Mouse (Mus musculus): ENCODE measurements around the gene Olfr350.

Olfr350 gene

DNA sequence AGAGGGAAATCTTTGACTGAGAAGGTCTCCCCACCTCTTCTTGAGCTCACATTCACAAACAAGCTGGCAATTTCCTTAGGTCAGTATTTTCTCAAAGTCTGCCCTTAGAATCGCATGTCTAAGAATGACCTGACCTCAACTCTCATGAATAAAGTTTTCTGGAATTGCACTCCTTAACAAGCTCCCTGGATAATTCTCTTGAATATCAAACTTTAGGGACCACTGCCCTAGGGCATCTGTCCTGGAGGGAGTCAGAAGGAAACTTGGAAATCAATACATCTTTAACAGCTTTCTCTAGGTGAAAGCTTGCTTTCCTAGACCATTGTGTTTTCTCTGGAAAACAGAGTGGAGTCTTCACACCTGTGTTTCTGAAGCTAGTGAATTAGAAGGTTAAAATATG lies at the start of gene Olfr350:
Olfr350 (plus strand) TSS at position 301 of the 400 bp plus-strand sequence.
- no peak for DNase-seq (ENCODE audit: low spot score in 2 of 2)

DNA sequence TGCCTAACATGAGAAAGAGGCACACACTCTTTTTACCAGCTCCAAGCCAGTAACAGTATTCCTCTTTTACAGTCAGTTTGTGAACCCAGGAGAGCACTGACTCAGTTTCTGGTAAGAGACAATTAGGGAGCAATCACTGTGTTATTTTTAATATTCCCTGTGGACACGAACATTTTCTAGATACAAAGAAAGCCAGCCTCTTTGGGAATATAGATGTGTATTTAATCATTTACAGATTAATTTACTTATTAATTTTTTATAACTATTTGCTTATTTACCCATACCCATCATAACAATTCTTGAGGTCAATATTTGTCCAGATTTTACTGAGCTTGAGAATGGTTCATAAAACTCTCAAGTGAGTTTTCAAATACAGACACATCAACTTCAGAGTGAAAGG lies 29.2 kb upstream of the Olfr350 start, which contains the start of gene Olfr3:
Olfr3 (minus strand) TSS at position 101 of the 400 bp plus-strand sequence.
- no peak for DNase-seq (ENCODE audit: low spot score in 2 of 2)

DNA sequence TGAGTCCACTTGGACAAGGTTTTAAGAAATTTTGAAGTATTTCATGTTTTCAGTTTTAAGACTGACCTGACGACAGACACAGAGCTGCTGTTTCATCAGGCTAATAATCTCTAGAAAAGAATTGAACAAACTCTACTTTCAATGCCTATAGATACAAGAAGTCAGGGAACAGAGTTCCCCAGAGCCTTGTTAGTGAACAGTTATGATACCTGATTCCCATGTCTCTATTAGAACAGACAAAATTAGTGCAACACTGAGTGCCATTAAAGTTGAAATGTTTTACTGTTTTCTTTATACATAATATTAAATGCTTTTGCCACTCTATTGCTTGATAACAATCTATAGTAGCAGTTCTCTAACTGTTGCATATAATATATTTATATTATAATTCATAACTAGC lies 16.4 kb downstream of the Olfr350 start, which contains the start of gene Olfr351:
Olfr351 (minus strand) TSS at position 101 of the 400 bp plus-strand sequence.
- DNase-seq (ENCODE audit: low spot score in 2 of 2) = no peak

DNA sequence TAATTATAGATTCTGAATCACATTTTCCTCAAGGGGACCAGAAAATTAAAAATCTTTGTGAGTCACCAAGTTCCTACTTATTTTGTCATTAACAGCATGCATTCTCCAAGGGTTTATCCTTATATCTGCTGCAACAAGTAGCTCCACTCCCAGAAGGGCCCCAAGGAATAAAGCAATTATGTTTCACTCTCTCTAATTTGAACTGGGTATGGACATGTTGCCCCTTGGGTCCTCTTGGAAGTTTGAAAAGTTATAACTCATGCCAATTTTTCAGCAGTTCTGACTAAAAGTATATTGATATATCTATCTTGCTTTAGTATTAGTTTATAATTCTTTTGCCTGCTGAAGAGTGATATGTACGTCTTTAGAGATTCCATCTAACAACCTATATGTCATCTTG lies 22.1 kb downstream of the Olfr350 start, which contains the start of gene Olfr352:
Olfr352 (plus strand) TSS at position 301 of the 400 bp plus-strand sequence.
- DNase-seq (ENCODE audit: low spot score in 2 of 2) = no peak

DNA sequence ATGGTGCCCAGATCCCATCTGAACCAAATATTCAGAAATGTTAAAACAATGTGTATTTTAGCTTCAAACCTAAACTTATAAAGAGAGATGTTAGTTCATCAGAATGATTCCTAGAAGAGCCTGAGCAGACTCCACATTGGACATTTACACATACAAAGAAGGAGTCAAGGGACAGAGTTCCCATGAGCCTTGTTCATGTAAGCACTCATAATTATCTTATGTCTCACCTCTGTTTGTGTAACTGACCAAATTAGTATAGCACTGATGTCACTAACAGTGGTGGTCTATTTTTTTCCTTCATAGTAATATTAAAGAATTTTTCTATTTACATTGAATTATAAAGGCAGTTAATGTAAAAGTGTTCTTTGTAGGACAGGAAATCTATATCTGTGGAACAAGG lies 46.7 kb downstream of the Olfr350 start, which contains the start of gene Olfr353:
Olfr353 (minus strand) TSS at position 101 of the 400 bp plus-strand sequence.
- no peak for DNase-seq (ENCODE audit: low spot score in 2 of 2)

DNA sequence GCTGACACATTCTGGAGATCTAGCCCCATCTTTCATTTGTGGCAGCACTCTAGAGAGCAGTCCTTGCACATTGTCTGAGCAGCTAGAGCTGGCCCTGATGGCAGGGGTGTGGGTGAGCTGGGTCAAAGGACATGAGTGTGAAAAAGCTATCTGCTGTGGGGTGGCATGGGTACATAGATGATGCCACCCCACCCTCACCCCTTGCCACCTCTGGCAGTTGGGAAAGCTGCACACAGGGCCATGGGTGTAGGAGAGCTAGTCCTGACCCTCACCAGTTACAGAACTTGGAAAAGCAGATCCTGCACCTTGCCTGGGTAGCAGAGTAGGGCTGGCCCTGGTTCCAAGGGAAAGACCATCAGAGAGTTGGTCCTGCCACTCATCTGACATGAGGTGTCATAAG lies 51.0 kb downstream of the Olfr350 start:
- DNase-seq (ENCODE audit: low spot score in 2 of 2) = no peak

All from urinary bladder, adult 18-20 months (tissue).